Mouse (Mus musculus): Measurements from ENCODE around the gene Pold1.

The Pold1 gene

DNA sequence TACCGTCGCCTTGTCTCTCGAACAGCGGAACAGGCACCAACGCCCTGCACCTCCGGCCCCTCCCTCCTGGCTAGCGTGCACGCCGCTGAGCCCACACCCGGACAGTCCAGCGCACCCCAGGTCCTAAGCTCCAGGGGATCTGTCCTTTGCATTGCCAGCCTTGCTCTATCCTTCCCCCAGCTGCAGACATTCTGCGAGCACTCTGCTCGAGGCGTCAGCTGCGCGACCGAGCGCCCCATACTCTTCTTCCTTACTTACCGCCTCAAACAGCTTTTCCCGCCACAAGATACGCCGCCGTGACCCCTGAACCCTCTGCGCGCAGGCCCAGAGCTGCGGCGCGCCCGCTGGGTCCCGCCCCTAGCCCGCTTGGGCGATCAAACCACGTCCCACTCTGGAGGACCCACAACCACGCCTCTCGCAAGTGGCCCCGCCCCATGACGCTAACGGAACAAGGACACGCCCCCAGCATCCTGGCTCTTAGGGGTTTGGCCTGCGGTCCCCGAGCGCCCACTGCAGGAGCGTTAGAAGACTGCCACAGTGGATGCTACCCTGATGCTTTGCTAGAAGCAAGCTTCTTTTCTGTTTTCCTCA lies at the start of gene Pold1:
Gene Pold1 (minus strand): TSS at position 353 of the 591 bp plus-strand sequence.
- DNase-seq (ENCODE audit: low read depth, low spot score), result peak; percentile 96

DNA sequence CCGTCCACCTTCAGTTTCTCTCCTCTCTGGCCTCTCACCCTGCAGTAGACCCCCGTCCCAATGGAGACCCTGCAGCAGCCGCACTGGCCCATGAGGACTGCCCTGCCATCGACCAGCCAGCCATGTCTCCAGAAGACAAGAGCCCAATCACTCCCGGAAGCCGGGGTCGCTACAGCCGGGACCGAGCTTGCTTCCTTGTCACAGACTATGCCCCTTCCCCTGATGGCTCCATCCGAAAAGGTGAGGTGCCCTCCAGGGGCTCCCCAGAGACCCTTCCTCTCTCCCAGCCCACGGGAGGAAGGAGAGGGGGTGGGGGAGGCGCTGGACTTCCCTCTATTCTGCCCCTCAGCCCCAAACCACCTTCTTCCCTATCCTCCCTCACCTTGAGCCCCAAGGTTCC lies 49.7 kb upstream of the Pold1 start:
- DNase-seq (ENCODE audit: low read depth, low spot score), result no peak

DNA sequence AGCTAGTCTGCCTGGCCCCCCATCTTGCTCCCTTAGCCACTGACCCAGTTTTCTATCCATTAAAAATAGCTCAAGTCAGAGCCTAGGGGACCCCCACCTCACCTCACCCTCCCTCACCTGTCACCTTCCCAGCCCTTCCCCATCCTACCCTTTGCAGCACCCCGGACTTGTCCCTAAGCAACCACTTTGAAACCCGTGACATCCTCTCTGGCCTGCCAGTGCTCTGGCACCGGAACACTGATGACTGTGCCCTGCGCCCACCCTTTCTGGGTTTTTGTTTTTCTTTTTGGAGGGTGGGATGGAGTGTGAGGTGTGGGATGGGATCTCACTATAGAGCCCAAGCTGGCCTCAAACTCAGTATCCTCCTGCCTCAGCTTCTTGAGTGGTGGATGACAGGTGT lies 49.0 kb upstream of the Pold1 start:
- DNase-seq (ENCODE audit: low read depth, low spot score), result no peak

GRCm38 (mm10) chr7:44596996-44597538 lies 48.4 kb upstream of the Pold1 start:
- no peak for DNase-seq (ENCODE audit: low read depth, low spot score)

GRCm38 (mm10) chr7:44596051-44596450 lies 47.4 kb upstream of the Pold1 start:
- no peak for DNase-seq (ENCODE audit: low read depth, low spot score)

DNA sequence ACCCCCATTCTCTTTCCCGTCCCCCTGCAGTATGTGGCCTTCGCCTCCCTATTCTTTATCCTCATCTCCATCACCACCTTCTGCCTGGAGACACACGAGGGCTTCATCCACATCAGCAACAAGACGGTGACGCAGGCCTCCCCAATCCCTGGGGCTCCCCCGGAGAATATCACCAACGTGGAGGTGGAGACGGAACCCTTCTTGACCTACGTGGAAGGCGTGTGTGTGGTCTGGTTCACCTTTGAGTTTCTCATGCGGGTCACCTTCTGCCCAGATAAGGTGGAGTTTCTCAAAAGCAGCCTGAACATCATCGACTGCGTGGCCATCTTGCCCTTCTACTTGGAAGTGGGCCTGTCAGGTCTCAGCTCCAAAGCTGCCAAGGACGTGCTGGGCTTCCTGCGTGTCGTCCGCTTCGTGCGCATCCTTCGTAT lies 46.5 kb upstream of the Pold1 start:
- DNase-seq (ENCODE audit: low read depth, low spot score), result no peak

DNA sequence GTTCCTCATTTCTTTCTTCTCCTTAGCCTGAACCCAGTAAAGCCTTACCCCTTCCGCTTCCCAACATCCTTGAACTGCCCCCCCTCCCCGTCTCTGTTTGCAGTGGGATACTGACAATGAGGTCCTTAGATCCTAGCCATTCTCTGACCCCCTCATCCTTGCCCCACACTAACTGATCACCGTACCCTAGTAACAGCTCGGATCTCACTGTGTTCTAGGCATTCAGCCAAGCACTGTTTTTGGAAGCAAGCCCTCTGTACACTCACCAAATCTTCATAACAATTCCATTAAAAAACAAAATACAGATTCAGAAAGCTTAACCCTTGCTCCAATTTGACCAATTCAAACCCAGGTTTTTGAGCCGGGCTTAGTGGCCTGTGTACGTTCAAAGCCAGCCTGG lies 45.6 kb upstream of the Pold1 start:
- no peak for DNase-seq (ENCODE audit: low read depth, low spot score)

- peak; percentile 74 for DNase-seq (ENCODE audit: low read depth, low spot score)
These were observed 45.1 kb upstream of the Pold1 start for GRCm38 (mm10) chr7:44593775-44594174.

- DNase-seq (ENCODE audit: low read depth, low spot score), result no peak
These were observed 44.4 kb upstream of the Pold1 start for GRCm38 (mm10) chr7:44593051-44593450.

DNA sequence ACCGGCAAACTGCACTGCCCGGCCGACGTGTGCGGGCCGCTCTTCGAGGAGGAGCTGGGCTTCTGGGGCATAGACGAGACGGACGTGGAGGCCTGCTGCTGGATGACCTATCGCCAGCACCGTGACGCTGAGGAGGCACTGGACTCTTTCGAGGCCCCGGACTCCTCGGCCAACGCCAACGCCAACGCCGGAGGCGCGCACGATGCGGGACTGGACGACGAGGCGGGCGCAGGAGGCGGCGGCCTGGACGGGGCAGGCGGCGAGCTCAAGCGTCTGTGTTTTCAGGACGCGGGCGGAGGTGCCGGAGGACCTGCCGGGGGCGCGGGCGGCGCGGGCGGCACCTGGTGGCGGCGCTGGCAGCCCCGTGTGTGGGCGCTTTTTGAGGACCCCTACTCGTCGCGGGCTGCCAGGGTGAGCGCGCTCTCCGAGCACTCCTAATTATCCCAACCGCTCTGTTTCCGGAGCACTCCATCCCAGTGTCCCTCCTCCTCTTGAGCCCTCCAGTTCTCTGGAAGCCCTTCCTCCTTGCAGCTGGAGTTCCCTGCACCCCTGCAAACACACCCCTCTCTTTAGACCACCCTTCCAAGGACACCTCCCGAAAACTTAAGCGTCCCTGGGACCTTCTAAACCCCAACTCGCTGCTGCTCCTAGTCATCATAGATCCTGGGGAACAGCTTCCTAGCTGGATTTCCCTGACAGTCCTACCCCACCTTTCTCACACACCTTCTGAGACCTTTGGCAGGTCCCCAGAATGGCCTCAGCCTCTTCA lies 42.9 kb upstream of the Pold1 start:
- no peak for DNase-seq (ENCODE audit: low read depth, low spot score)

DNA sequence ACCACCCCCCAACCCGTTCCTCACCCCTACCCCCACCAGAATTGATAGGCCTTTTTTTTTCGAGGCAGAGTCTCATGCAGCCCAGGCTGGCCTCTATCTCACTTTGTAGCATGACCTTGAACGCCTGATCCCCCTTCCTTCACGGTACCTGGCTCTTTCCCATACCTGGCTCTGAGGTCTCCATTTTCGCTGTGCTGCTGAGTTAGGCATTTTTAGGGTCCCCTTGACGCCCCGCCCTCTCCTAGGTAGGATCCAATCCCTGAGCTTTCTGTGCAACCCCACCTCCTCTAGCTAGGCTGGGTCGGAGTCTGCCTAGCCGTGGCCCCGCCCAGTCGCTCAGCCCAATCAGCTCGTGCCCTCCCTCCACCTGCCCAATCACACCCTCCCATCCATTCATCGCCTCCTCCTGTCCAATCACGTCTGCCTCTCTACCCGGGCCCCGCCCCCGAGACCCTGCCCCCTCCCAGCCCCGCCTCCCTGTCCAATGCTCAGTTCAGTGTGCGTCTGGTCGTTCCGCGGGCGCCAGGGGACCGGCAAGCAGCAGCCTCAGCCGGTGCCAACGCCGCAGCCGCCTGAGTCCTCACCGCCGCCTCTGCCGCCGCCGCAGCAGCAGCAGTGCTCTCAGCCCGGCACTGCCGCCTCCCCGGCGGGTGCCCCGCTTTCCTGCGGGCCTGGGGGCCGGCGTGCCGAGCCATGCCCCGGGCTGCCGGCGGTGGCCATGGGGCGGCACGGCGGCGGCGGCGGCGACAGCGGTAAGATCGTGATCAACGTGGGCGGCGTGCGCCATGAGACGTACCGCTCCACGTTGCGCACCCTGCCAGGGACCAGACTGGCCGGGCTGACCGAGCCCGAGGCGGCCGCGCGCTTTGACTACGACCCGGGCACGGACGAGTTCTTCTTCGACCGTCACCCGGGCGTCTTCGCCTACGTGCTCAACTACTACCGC lies 42.0 kb upstream of the Pold1 start, which contains the start of gene Kcnc3:
Gene Kcnc3 (plus strand): TSS at position 263 of the 946 bp plus-strand sequence.
- peak; percentile 96 for DNase-seq (ENCODE audit: low read depth, low spot score)

GRCm38 (mm10) chr7:44589946-44590345 lies 41.3 kb upstream of the Pold1 start:
- no peak for DNase-seq (ENCODE audit: low read depth, low spot score)

GRCm38 (mm10) chr7:44589149-44589548 lies 40.5 kb upstream of the Pold1 start:
- DNase-seq (ENCODE audit: low read depth, low spot score), result peak; percentile 52

GRCm38 (mm10) chr7:44588338-44588737 lies 39.7 kb upstream of the Pold1 start:
- no peak for DNase-seq (ENCODE audit: low read depth, low spot score)

GRCm38 (mm10) chr7:44587676-44588075 lies 39.0 kb upstream of the Pold1 start:
- DNase-seq (ENCODE audit: low read depth, low spot score), result no peak

DNA sequence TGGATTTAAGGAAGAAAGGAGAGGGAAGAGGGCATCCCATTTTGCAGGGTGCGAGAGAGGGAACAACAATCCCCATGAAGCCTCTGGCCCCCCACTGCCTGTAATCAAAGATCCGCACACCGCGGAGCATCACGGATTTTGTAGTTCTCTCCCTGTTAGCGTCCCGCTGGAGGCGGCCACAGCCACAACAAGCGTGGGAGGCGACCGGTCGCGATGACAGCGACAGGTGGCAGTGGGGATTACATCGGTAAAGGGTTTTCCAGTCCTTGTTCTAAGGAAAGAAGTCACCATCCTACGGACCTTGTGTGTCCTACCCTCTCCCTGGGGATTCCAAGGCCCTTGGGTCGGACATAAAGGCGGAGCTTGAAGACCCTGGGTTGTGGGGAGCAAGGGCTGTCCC lies 38.3 kb upstream of the Pold1 start:
- DNase-seq (ENCODE audit: low read depth, low spot score), result peak; percentile 80

DNA sequence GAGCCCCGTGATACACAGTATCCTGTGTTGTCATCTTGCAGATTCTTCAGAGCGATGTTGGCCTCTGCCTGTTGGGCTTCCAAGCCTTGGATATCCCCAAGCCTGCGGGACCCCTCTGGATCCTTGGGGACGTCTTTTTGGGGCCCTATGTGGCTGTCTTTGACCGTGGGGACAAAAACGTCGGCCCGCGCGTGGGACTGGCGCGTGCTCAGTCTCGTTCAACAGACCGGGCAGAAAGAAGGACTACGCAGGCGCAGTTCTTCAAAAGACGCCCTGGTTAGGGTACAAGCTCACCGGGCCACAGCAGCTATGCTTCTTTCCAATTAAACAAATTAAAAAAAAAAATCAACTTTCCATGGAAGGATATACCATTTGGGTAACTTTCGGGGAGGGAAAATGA lies 37.9 kb upstream of the Pold1 start:
- no peak for DNase-seq (ENCODE audit: low read depth, low spot score)

DNA sequence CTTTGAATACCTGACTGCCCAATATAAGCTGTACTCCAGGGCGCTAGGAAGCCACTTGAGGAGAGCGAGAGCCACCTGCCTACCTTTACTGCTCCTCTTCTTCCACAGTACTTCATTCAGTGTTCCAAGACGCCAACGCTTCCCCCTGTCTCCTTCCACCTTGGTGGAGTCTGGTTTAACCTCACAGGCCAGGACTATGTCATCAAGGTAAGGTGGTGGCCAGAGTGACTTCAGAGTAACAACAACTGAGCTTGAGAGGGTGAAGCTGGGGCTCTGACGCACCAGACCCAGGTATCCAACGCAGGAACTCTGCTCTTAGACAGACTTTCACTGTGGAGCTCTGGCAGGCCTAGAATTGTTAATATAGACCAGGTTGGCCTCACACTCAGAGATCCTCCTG lies 37.0 kb upstream of the Pold1 start:
- no peak for DNase-seq (ENCODE audit: low read depth, low spot score)

DNA sequence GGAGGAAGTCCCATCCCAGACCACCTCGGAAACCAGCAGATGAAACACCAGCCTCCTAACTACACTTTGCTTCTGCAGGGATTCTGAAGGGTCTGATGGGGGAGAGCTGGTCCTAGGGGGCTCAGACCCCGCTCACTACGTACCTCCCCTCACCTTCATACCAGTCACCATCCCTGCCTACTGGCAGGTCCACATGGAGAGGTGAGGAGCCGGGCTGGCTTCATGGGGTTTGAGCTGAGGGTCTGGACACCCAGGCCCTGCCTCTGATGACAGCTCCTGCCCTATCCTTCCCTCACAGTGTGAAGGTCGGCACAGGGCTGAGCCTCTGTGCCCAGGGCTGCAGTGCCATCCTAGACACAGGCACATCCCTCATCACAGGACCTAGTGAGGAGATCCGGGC lies 36.3 kb upstream of the Pold1 start:
- no peak for DNase-seq (ENCODE audit: low read depth, low spot score)

GRCm38 (mm10) chr7:44584265-44584804 lies 35.7 kb upstream of the Pold1 start:
- no peak for DNase-seq (ENCODE audit: low read depth, low spot score)

GRCm38 (mm10) chr7:44583146-44583545 lies 34.5 kb upstream of the Pold1 start:
- DNase-seq (ENCODE audit: low read depth, low spot score), result no peak

- DNase-seq (ENCODE audit: low read depth, low spot score), result no peak
These were observed 34.1 kb upstream of the Pold1 start for GRCm38 (mm10) chr7:44582709-44583108.

Data from brain, embryonic 18.5 days (tissue).